Mouse (Mus musculus): ENCODE results near the gene Kiss1r. TPM values are rescaled to one million over a fixed set of nuclear protein-coding genes. Genes with fewer than 3 reads are reported as not detected.

The Kiss1r gene
- polyA plus RNA-seq, 1 experiment from 2014 or later: 0.21 TPM

DNA sequence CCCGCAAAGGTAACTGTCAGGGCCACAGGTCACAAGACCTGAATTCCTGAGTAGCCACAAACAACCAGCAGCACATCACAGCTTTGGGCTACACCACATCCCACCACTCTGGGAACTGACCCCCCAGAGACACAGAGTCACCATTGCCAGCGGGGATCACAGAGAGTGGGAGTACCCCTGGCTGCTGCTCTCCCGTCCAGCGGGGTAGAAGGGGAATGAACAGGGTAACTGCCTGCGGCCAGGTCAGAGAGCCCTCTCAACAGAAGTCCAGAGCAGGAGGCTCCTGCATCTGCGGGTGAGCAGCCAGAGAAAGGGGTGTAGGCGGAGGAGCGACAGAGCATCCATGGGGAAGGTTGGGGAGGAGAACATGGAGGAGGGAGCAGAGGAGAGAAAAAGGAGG, 690 bp upstream of the Kiss1r start:
- no peaks in the 10 kb centered on the region for H3K9me3 ChIP-seq (ENCODE audit: control insufficient read depth, low read length)
- WGBS: 7% methylated on average over 8 of the region's 8 CpGs
- peaks cover 39% of the 10 kb centered on the region for H3K27me3 ChIP-seq (ENCODE audit: control insufficient read depth, insufficient read depth, low read length)
- ATAC-seq (ENCODE audit: insufficient number of reproducible peaks, low FRiP score, low TSS enrichment, low read depth): no peak
- peaks cover 34% of the 10 kb centered on the region for H3K4me1 ChIP-seq (ENCODE audit: control insufficient read depth, insufficient read depth, low read length)
- peak overlapping the region; percentile 95 for H3K4me2 ChIP-seq (ENCODE audit: low read depth, severe bottlenecking)
- peak; percentile 37 for DNase-seq (ENCODE audit: low spot score)
- H3K4me3 ChIP-seq (ENCODE audit: low read depth, low read length): peak overlapping the region; percentile 88
- peak overlapping the region; percentile 92 for H3K9ac ChIP-seq (ENCODE audit: low read length)
- H3K27ac ChIP-seq (replicated peaks; ENCODE audit: low read depth, low read length): peak overlapping the region; percentile 51; the same call in 1 of the 2 replicates
- no peaks in the 10 kb centered on the region for H3K36me3 ChIP-seq (ENCODE audit: control insufficient read depth, insufficient read depth, low read length)

- Histone ChIP-seq H3K27ac (replicated peaks; ENCODE audit: low read depth, low read length) (no peak overlapping the region), H3K4me1 (ENCODE audit: control insufficient read depth, insufficient read depth, low read length) (peaks cover 39% of the 10 kb centered on the region), H3K9ac (ENCODE audit: low read length) (peak overlapping the region; percentile 92; the same call in 1 of the 2 replicates), H3K27me3 (ENCODE audit: control insufficient read depth, insufficient read depth, low read length) (peaks cover 54% of the 10 kb centered on the region), H3K9me3 (ENCODE audit: control insufficient read depth, low read length) (peaks cover 3% of the 10 kb centered on the region; the same call in 1 of the 2 replicates), H3K36me3 (ENCODE audit: control insufficient read depth, insufficient read depth, low read length) (no peaks in the 10 kb centered on the region), H3K4me2 (ENCODE audit: low read depth, severe bottlenecking) (peak overlapping the region; percentile 95), H3K4me3 (ENCODE audit: low read depth, low read length) (no peak overlapping the region; the same call in 1 of the 2 replicates)
- DNase-seq (ENCODE audit: low spot score) (no peak), ATAC-seq (ENCODE audit: insufficient number of reproducible peaks, low FRiP score, low TSS enrichment, low read depth) (no peak)
- WGBS: 53% methylated on average over 5 of the region's 5 CpGs
Observed at GRCm38 (mm10) chr10:79917532-79918100, 845 bp downstream of the Kiss1r start.

GRCm38 (mm10) chr10:79918231-79919078, 1.7 kb downstream of the Kiss1r start:
- peak overlapping the region; percentile 37 for H3K4me2 ChIP-seq (ENCODE audit: low read depth, severe bottlenecking)
- peaks cover 39% of the 10 kb centered on the region for H3K4me1 ChIP-seq (ENCODE audit: control insufficient read depth, insufficient read depth, low read length)
- ATAC-seq (ENCODE audit: insufficient number of reproducible peaks, low FRiP score, low TSS enrichment, low read depth) (no peak), DNase-seq (ENCODE audit: low spot score) (peak; percentile 34)
- no peak overlapping the region for H3K27ac ChIP-seq (replicated peaks; ENCODE audit: low read depth, low read length)
- peak overlapping the region; percentile 30; the same call in 1 of the 2 replicates for H3K9ac ChIP-seq (ENCODE audit: low read length)
- H3K27me3 ChIP-seq (ENCODE audit: control insufficient read depth, insufficient read depth, low read length): peaks cover 61% of the 10 kb centered on the region
- WGBS: 5% methylated on average over 35 of the region's 35 CpGs
- peaks cover 3% of the 10 kb centered on the region; the same call in 1 of the 2 replicates for H3K9me3 ChIP-seq (ENCODE audit: control insufficient read depth, low read length)
- no peaks in the 10 kb centered on the region for H3K36me3 ChIP-seq (ENCODE audit: control insufficient read depth, insufficient read depth, low read length)
- H3K4me3 ChIP-seq (ENCODE audit: low read depth, low read length): peak overlapping the region; percentile 20

GRCm38 (mm10) chr10:79919251-79919849, 2.6 kb downstream of the Kiss1r start:
- no peaks in the 10 kb centered on the region for H3K36me3 ChIP-seq (ENCODE audit: control insufficient read depth, insufficient read depth, low read length)
- H3K9me3 ChIP-seq (ENCODE audit: control insufficient read depth, low read length): peaks cover 3% of the 10 kb centered on the region; the same call in 1 of the 2 replicates
- no peak overlapping the region for H3K27ac ChIP-seq (replicated peaks; ENCODE audit: low read depth, low read length)
- peak overlapping the region; percentile 10; the same call in 1 of the 2 replicates for H3K4me3 ChIP-seq (ENCODE audit: low read depth, low read length)
- no peak for ATAC-seq (ENCODE audit: insufficient number of reproducible peaks, low FRiP score, low TSS enrichment, low read depth)
- WGBS: 3% methylated on average over 20 of the region's 21 CpGs
- no peak overlapping the region for H3K9ac ChIP-seq (ENCODE audit: low read length)
- H3K4me1 ChIP-seq (ENCODE audit: control insufficient read depth, insufficient read depth, low read length): peaks cover 39% of the 10 kb centered on the region
- H3K27me3 ChIP-seq (ENCODE audit: control insufficient read depth, insufficient read depth, low read length): peaks cover 61% of the 10 kb centered on the region
- H3K4me2 ChIP-seq (ENCODE audit: low read depth, severe bottlenecking): peak overlapping the region; percentile 10; the same call in 1 of the 2 replicates
- no peak for DNase-seq (ENCODE audit: low spot score)

GRCm38 (mm10) chr10:79920056-79920890, 3.5 kb downstream of the Kiss1r start:
- Histone ChIP-seq H3K9me3 (ENCODE audit: control insufficient read depth, low read length) (peaks cover 3% of the 10 kb centered on the region; the same call in 1 of the 2 replicates), H3K36me3 (ENCODE audit: control insufficient read depth, insufficient read depth, low read length) (no peaks in the 10 kb centered on the region), H3K27ac (replicated peaks; ENCODE audit: low read depth, low read length) (no peak overlapping the region), H3K4me3 (ENCODE audit: low read depth, low read length) (peak overlapping the region; percentile 25), H3K4me2 (ENCODE audit: low read depth, severe bottlenecking) (peak overlapping the region; percentile 2; the same call in 1 of the 2 replicates), H3K27me3 (ENCODE audit: control insufficient read depth, insufficient read depth, low read length) (peaks cover 61% of the 10 kb centered on the region), H3K4me1 (ENCODE audit: control insufficient read depth, insufficient read depth, low read length) (peaks cover 39% of the 10 kb centered on the region), H3K9ac (ENCODE audit: low read length) (no peak overlapping the region; the same call in 1 of the 2 replicates)
- ATAC-seq (ENCODE audit: insufficient number of reproducible peaks, low FRiP score, low TSS enrichment, low read depth): 0 out of 2 replicates have a peak, but pooled peaks have one; percentile 2
- WGBS: 20% methylated on average over 26 of the region's 26 CpGs
- peak; percentile 35 for DNase-seq (ENCODE audit: low spot score)

- H3K9ac ChIP-seq (ENCODE audit: low read length): peak within 1 kb of the TSS; percentile 43
- no peak within 1 kb of the TSS for H3K27ac ChIP-seq (replicated peaks; ENCODE audit: low read depth, low read length)
- H3K36me3 ChIP-seq (ENCODE audit: control insufficient read depth, insufficient read depth, low read length): no peaks in the 10 kb centered on the region
- peak within 1 kb of the TSS; percentile 25 for H3K4me3 ChIP-seq (ENCODE audit: low read depth, low read length)
- peaks cover 3% of the 10 kb centered on the region; the same call in 1 of the 2 replicates for H3K9me3 ChIP-seq (ENCODE audit: control insufficient read depth, low read length)
- H3K27me3 ChIP-seq (ENCODE audit: control insufficient read depth, insufficient read depth, low read length): peaks cover 61% of the 10 kb centered on the region
- DNase-seq (ENCODE audit: low spot score) (no peak), ATAC-seq (ENCODE audit: insufficient number of reproducible peaks, low FRiP score, low TSS enrichment, low read depth) (no peak)
- 6% methylated on average over 41 of the region's 41 CpGs for WGBS
- H3K4me2 ChIP-seq (ENCODE audit: low read depth, severe bottlenecking): peak within 1 kb of the TSS; percentile 45
- H3K4me1 ChIP-seq (ENCODE audit: control insufficient read depth, insufficient read depth, low read length): peaks cover 37% of the 10 kb centered on the region
Observed at GRCm38 (mm10) chr10:79920958-79921535, 4.3 kb downstream of the Kiss1r start, which contains the start of gene R3hdm4. Gene R3hdm4, minus strand, starts transcription at chr10:79921208.

DNA sequence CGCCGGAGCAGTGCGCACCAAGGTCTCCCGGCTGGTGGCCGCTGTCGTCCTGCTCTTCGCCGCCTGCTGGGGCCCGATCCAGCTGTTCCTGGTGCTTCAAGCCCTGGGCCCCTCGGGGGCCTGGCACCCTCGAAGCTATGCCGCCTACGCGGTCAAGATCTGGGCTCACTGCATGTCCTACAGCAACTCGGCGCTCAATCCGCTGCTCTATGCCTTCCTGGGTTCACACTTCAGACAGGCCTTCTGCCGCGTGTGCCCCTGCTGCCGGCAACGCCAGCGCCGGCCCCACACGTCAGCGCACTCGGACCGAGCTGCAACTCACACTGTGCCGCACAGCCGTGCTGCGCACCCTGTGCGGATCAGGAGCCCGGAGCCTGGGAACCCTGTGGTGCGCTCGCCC, 4.8 kb downstream of the Kiss1r start:
- 2% methylated on average over 34 of the region's 34 CpGs for WGBS
- peak; percentile 49 for DNase-seq (ENCODE audit: low spot score)
- Histone ChIP-seq H3K4me3 (ENCODE audit: low read depth, low read length) (peak overlapping the region; percentile 25), H3K27me3 (ENCODE audit: control insufficient read depth, insufficient read depth, low read length) (peaks cover 61% of the 10 kb centered on the region), H3K4me1 (ENCODE audit: control insufficient read depth, insufficient read depth, low read length) (peaks cover 39% of the 10 kb centered on the region), H3K9ac (ENCODE audit: low read length) (peak overlapping the region; percentile 43), H3K4me2 (ENCODE audit: low read depth, severe bottlenecking) (peak overlapping the region; percentile 45), H3K36me3 (ENCODE audit: control insufficient read depth, insufficient read depth, low read length) (no peaks in the 10 kb centered on the region), H3K27ac (replicated peaks; ENCODE audit: low read depth, low read length) (no peak overlapping the region), H3K9me3 (ENCODE audit: control insufficient read depth, low read length) (peaks cover 3% of the 10 kb centered on the region; the same call in 1 of the 2 replicates)
- ATAC-seq (ENCODE audit: insufficient number of reproducible peaks, low FRiP score, low TSS enrichment, low read depth): no peak

All from limb, embryonic 11.5 days (tissue).